Mouse (Mus musculus) MEL (cell line): ENCODE data around the gene Gm10436. TPM values are rescaled to one million over a fixed set of nuclear protein-coding genes. Genes with fewer than 3 reads are reported as not detected.
A peak's percentile ranks its signal among the peaks of the same experiment; 100 is the strongest.
"Not testable (repeated sequence)": the region's sequence is repeated elsewhere in the genome, so short reads cannot be mapped to it uniquely, and the experiment has no call there.

Experiments
- DNase-seq: peaks from one replicate; pipeline ENCODE4 v3.0.0; 2011; ENCODE audit warnings: low read depth, low spot score
- H3K27ac ChIP-seq: 2 replicates; pipeline ENCODE4 v1.5.1; 2012; ENCODE audit warnings: low read depth, mild to moderate bottlenecking, control low read depth, low read length, moderate library complexity; ENCODE audit not compliant: control insufficient read depth
- H3K27me3 ChIP-seq, 2 experiments: fragments of 150-350 bp in 1 of 2; sonication (generic) in 1 of 2; 2 replicates each; pipeline ENCODE4 v1.6.1; 2012; ENCODE audit warnings: low read length in 2 of 2, mild to moderate bottlenecking in 2 of 2, improper control_type of control experiment in 1 of 2, moderate library complexity in 1 of 2; ENCODE audit not compliant: insufficient read depth in 2 of 2, control insufficient read depth in 1 of 2
- H3K36me3 ChIP-seq, 2 experiments: 2 replicates each; pipeline ENCODE4 v1.6.1; 2012 to 2014; ENCODE audit warnings: low read length in 2 of 2, improper control_type of control experiment in 1 of 2, inconsistent platforms in 1 of 2, mild to moderate bottlenecking in 1 of 2; ENCODE audit not compliant: insufficient read depth in 2 of 2, control insufficient read depth in 1 of 2
- H3K4me1 ChIP-seq, 2 experiments: fragments of 150-350 bp in 1 of 2; sonication (generic) in 1 of 2; 2 replicates each; pipeline ENCODE4 v1.6.1; 2012; ENCODE audit warnings: low read length in 2 of 2, improper control_type of control experiment in 1 of 2, mild to moderate bottlenecking in 1 of 2; ENCODE audit not compliant: insufficient read depth in 2 of 2, control insufficient read depth in 1 of 2
- H3K4me3 ChIP-seq, 2 experiments: fragments of 150-350 bp in 1 of 2; sonication (generic) in 1 of 2; 2 replicates each; pipeline ENCODE4 v1.5.1; 2012; ENCODE audit warnings: low read depth in 2 of 2, low read length in 2 of 2, mild to moderate bottlenecking in 2 of 2, moderate library complexity in 2 of 2, control low read depth in 1 of 2, improper control_type of control experiment in 1 of 2; ENCODE audit not compliant: control insufficient read depth in 1 of 2, insufficient read depth in 1 of 2
- H3K79me2 ChIP-seq: 2 replicates; pipeline ENCODE4 v1.6.1; 2012; ENCODE audit warnings: mild to moderate bottlenecking, low read length, moderate library complexity; ENCODE audit not compliant: control insufficient read depth, poor library complexity, insufficient read depth
- H3K9ac ChIP-seq: 2 replicates; pipeline ENCODE4 v1.6.1; 2012; ENCODE audit warnings: low read depth, mild to moderate bottlenecking, control low read depth, low read length, moderate library complexity; ENCODE audit not compliant: control insufficient read depth, poor library complexity, severe bottlenecking
- H3K9me3 ChIP-seq: fragments of 150-350 bp; sonication (generic); replicated peaks from 2 replicates; pipeline ENCODE4 v1.6.1; 2012; ENCODE audit warnings: mild to moderate bottlenecking, low read length, improper control_type of control experiment, moderate library complexity; ENCODE audit not compliant: insufficient read depth
- EP300 ChIP-seq, 2 experiments: IDR thresholded peaks; 2 replicates each; pipeline ENCODE4 v1.6.1; 2011; ENCODE audit warnings: improper control_type of control experiment in 2 of 2, low read length in 2 of 2, low read depth in 1 of 2, mild to moderate bottlenecking in 1 of 2
- ETS1 ChIP-seq: IDR thresholded peaks from 2 replicates; pipeline ENCODE4 v1.6.1; 2012; ENCODE audit warnings: low read depth, mild to moderate bottlenecking, inconsistent platforms, low read length, improper control_type of control experiment, moderate library complexity
- GATA1 ChIP-seq: IDR thresholded peaks from 2 replicates; pipeline ENCODE4 v1.6.1; 2011; ENCODE audit warnings: low read depth, low read length, improper control_type of control experiment
- HCFC1 ChIP-seq: IDR thresholded peaks from 2 replicates; pipeline ENCODE4 v1.6.1; 2012; ENCODE audit warnings: low read depth, mild to moderate bottlenecking, inconsistent platforms, low read length, improper control_type of control experiment, moderate library complexity
- KAT2A ChIP-seq: conservative IDR thresholded peaks from 2 replicates; pipeline ENCODE4 v1.6.1; 2012; ENCODE audit warnings: low read depth, low read length, improper control_type of control experiment, inconsistent platforms
- MYB ChIP-seq: IDR thresholded peaks from 2 replicates; pipeline ENCODE4 v1.6.1; 2011; ENCODE audit warnings: mild to moderate bottlenecking, low read depth, low read length, improper control_type of control experiment
- MYC ChIP-seq: IDR thresholded peaks from 2 replicates; pipeline ENCODE4 v1.6.1; 2011; ENCODE audit warnings: low read depth, mild to moderate bottlenecking, low read length, improper control_type of control experiment, moderate library complexity
- POLR2AphosphoS2 ChIP-seq: IDR thresholded peaks from 2 replicates; pipeline ENCODE4 v1.6.1; 2011; ENCODE audit warnings: low read length, improper control_type of control experiment
- RCOR1 ChIP-seq: IDR thresholded peaks from 2 replicates; pipeline ENCODE4 v1.6.1; 2012; ENCODE audit warnings: low read depth, mild to moderate bottlenecking, inconsistent platforms, low read length, improper control_type of control experiment
- SIN3A ChIP-seq: IDR thresholded peaks from 2 replicates; pipeline ENCODE4 v1.6.1; 2012; ENCODE audit warnings: low read length, improper control_type of control experiment, inconsistent platforms
- SMC3 ChIP-seq: IDR thresholded peaks from 2 replicates; pipeline ENCODE4 v1.6.1; 2011; ENCODE audit warnings: low read depth, low read length, improper control_type of control experiment
- TAL1 ChIP-seq: IDR thresholded peaks from 2 replicates; pipeline ENCODE4 v1.6.1; 2012; ENCODE audit warnings: mild to moderate bottlenecking, inconsistent platforms, low read length, moderate library complexity, mixed read lengths
- TCF12 ChIP-seq: IDR thresholded peaks from 2 replicates; pipeline ENCODE4 v1.6.1; 2014; ENCODE audit warnings: low read depth, mild to moderate bottlenecking, inconsistent platforms, low read length, improper control_type of control experiment, moderate library complexity
- polyA plus RNA-seq, 2 experiments: library from polyadenylated mRNA; stranded (reverse) in 1 of 2; unstranded in 1 of 2; fragments of >175 nt in 1 of 2; fragments of >200 nt in 1 of 2; gene quantifications; 2 replicates each; pipeline versions ENCODE4 v1.2.1 to v1.2.4; 2012; ENCODE audit warnings: low replicate concordance in 2 of 2, low read depth in 1 of 2; ENCODE audit not compliant: insufficient read length in 2 of 2, insufficient read depth in 1 of 2, missing spikeins in 1 of 2
- total RNA-seq: library from RNA; depleted of rRNA; stranded (reverse); fragments of 300-350 nt; gene quantifications from 2 replicates; pipeline ENCODE4 v1.2.3, GENCODE M21; 2012; rRNA removed

The Gm10436 gene
- total RNA-seq (not detected in 2 replicates), polyA plus RNA-seq (not detected)

- not testable (repeated sequence) for H3K36me3 ChIP-seq, H3K9ac ChIP-seq, H3K27ac ChIP-seq, H3K9me3 ChIP-seq, H3K4me1 ChIP-seq, H3K27me3 ChIP-seq, DNase-seq, H3K4me3 ChIP-seq, H3K79me2 ChIP-seq
Measured at GRCm38 (mm10) chr12:88182008-88182407, at the start of gene Gm10436. Gene Gm10436 (minus strand): TSS chr12:88182108.

GRCm38 (mm10) chr12:88219445-88219844, 37.5 kb upstream of the Gm10436 start:
- TF ChIP-seq ETS1 (peak; percentile 68; the same call in 1 of the 2 replicates), KAT2A (0 out of 2 replicates have a peak, but pooled peaks have one; percentile 14), TCF12 (peak; percentile 16; the same call in 1 of the 2 replicates), POLR2AphosphoS2 (no peak)
- H3K9me3 ChIP-seq, result no peaks in the 10 kb centered on the region
- H3K27ac ChIP-seq, result peak overlapping the region; percentile 9; the same call in 1 of the 2 replicates
- no peak overlapping the region for H3K4me3 ChIP-seq
- DNase-seq, result peak; percentile 49
- H3K9ac ChIP-seq, result no peak overlapping the region
- no peaks in the 10 kb centered on the region for H3K27me3 ChIP-seq
- H3K4me1 ChIP-seq, result peaks cover 10 to 20% of the 10 kb centered on the region in 2 experiments
- H3K36me3 ChIP-seq, result peaks cover 0 to 11% of the 10 kb centered on the region in 2 experiments; a peak in 2 of 4 replicates
- no peaks in the 10 kb centered on the region for H3K79me2 ChIP-seq

GRCm38 (mm10) chr12:88218059-88218458, 36.2 kb upstream of the Gm10436 start:
- peak; percentile 82 for DNase-seq
- peak; percentile 49; the same call in 1 of the 2 replicates for TF ChIP-seq MYC
- peak; percentile 81; the same call in 1 of the 2 replicates for TF ChIP-seq MYB
- peak; percentile 58; the same call in 1 of the 2 replicates for TF ChIP-seq RCOR1
- peak; percentile 81 for TF ChIP-seq TCF12
- peak; percentile 66; the same call in 1 of the 2 replicates for TF ChIP-seq SIN3A
- TF ChIP-seq TAL1, result peak; percentile 80
- peak; percentile 78 to 83 for TF ChIP-seq EP300 (IDR thresholded peaks at IDR 0.05; ENCODE audit: low read depth in 1 of 2, low read length in 2 of 2)
- peak; percentile 41; the same call in 1 of the 2 replicates for TF ChIP-seq HCFC1
- peak; percentile 81 for TF ChIP-seq GATA1
- peak; percentile 71 for TF ChIP-seq ETS1
- 0 out of 2 replicates have a peak, but pooled peaks have one; percentile 1 for TF ChIP-seq SMC3
- peak overlapping the region; percentile 87 for H3K27ac ChIP-seq
- not testable (repeated sequence) for H3K4me3 ChIP-seq, H3K9ac ChIP-seq, H3K79me2 ChIP-seq, H3K9me3 ChIP-seq, H3K27me3 ChIP-seq
- H3K4me1 ChIP-seq, result peaks cover 10 to 20% of the 10 kb centered on the region in 2 experiments
- peaks cover 0 to 11% of the 10 kb centered on the region in 2 experiments; a peak in 2 of 4 replicates for H3K36me3 ChIP-seq
